Mouse (Mus musculus): ENCODE data around the gene Kat2b.

DNA sequence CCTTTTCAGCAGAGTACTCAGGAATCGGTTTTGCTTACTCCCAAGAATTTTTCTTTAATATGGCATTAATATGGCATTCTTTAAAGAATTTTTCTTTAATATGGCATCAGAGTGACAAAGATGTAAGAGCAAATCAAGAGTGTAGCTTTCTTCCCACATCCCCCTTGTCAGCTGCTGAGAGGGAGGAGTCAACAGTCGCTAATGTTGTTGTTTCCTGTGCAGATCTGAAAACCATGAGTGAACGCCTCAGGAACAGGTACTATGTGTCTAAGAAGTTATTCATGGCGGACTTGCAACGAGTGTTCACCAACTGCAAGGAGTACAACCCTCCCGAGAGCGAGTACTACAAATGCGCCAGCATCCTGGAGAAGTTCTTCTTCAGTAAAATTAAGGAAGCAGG, 103.8 kb downstream of the Kat2b start:
- TF ChIP-seq POLR2A (IDR thresholded peaks at IDR 0.05; ENCODE audit: borderline replicate concordance, extremely low read depth, low read depth, low read length): no peak
- no peak for TF ChIP-seq CTCF (IDR thresholded peaks at IDR 0.05; ENCODE audit: insufficient read depth, low read length)

All from lung, adult 2 months (tissue).